Mouse (Mus musculus) liver, adult (tissue): ENCODE data around the gene Hnrnpl.

ENCODE experiments used
- GATA4 ChIP-seq: IDR thresholded peaks from 2 replicates; pipeline ENCODE4 v1.6.1; 2014; ENCODE audit warnings: mild to moderate bottlenecking, low read length; ENCODE audit not compliant: insufficient replicate concordance

Gene Hnrnpl

DNA sequence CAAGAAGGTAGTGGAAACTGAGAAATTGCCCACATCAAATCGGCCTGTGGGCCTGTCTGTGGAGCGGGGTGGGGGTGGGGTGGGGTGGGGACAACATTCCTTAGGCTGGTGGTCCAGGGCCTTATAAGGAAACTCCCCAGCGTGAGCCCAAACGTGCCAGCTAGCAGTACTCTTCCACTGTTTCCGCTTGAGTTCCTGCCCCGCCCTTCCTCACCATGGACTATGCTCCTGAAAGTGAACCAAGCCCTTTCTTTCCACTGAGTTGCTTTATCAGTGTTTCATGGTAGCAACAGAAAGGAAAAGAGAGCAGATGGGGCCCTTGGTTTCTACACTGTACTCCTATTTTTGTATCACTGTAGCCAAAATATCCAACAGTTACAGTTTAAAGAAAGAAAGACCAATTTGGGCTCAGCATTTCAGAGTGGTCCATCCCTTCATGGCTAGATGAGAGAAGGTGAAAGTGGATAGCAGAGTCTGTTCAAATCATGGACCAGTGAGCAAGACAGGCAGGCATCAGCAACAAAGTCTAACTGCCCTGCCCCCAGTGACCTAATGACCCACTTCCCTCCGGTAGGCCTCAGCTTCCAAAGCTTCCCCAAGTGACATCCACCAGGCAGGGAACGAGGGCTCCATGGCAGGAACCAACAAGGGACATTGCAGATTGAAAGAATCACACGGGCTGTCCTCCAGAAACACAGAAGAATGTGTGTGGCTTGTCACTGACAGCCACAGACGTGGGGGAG, 5.3 kb upstream of the Hnrnpl start:
- TF ChIP-seq GATA4, result no peak

- TF ChIP-seq GATA4, result no peak
Observed at GRCm38 (mm10) chr7:28803756-28804155, 4.6 kb upstream of the Hnrnpl start.

DNA sequence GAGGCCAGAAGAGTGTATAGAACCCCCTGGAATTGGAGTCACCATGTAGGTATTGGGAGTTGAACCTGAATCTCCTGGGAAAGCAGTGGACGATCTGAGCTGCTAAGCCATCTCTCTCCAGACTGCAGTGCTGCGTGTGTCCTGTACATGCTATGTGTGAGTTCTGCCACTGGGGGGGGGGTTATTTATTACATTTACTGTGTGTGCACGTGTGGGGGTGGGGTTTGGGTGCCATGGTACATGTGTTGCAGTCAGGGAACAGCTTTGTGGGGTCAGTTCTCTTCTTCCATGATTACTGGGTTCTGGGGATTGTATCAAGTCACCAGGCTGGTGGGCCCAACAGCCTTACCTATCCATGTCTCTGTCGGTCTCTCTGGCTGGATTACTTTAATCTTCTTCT, 1.5 kb upstream of the Hnrnpl start:
- no peak for TF ChIP-seq GATA4

GRCm38 (mm10) chr7:28807641-28808220, 610 bp upstream of the Hnrnpl start:
- TF ChIP-seq GATA4, result no peak

GRCm38 (mm10) chr7:28808957-28809393, 634 bp downstream of the Hnrnpl start:
- TF ChIP-seq GATA4, result no peak

GRCm38 (mm10) chr7:28809401-28810089, 1.2 kb downstream of the Hnrnpl start:
- TF ChIP-seq GATA4, result no peak; the same call in 1 of the 2 replicates

GRCm38 (mm10) chr7:28810107-28811066, 2.0 kb downstream of the Hnrnpl start:
- TF ChIP-seq GATA4, result peak; percentile 95; the same call in 1 of the 2 replicates

- peak; percentile 26; the same call in 1 of the 2 replicates for TF ChIP-seq GATA4
Observed at GRCm38 (mm10) chr7:28811228-28811627, 2.9 kb downstream of the Hnrnpl start.

DNA sequence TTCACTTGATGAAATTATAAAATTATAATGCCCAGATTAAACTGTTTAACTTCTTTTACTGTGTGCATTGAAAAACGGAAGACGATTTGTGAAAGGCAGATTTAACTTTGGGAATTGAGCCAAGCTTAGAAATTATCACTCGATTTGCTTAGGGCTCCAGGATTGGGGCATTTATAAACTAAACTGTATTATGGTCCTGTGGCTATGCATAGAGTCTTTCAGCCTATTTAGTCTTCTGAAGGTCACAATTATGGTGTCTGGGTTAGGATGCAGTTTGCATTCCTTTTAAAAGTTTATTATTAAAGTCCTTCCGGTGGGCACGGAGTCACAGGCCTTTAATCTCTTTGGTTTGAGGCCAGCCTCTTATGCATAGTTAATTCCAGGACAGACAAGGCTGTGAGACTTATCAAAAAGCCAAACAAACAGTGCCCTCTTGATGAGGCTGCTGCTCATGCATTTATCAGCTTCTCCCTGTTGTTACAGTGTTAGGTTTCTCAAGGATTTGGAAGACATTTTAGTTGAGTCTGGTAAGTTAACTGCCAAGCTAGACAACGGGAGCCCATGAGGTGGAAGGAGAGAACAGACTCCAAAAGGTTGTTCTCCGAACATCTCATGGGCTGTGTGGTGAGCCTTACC, 3.4 kb downstream of the Hnrnpl start:
- no peak for TF ChIP-seq GATA4

DNA sequence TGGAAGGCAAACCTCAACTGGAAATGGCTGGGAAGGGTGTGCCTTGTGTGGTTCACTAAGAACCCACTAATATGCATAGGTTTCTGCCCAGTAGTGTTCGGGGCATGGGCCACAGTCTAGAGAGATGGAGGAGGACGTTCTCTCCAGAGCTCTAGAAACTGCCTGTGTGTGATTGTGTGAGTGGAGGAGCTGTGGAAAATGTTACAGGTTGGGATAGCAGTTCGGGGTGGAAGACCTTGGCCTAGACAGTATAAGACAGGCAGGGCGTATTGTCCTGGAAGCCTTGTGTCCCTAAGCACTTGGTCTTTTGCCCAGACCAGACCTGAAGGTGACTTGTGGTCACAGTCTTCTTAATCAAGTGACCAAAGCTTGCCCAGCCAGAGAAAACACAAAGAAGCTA, 4.1 kb downstream of the Hnrnpl start:
- TF ChIP-seq GATA4, result no peak

DNA sequence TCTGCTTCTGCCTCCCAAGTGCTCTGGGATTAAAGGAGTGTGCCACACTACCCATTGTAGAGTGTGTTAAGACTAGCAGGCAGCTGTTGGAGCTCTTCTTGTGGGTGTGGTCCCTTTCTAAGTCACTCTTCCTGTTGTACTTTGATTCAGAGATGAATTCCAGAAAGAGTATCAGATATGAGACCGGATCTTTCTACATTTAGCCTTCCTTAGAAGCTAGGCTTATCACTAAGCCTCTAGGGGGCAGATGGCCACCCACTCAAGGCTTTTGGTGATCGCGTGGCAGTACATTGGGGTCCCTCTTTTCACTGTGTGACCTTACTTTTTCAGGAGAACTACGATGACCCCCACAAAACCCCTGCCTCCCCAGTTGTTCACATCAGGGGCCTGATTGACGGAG, 4.6 kb downstream of the Hnrnpl start:
- TF ChIP-seq GATA4, result 0 out of 2 replicates have a peak, but pooled peaks have one; percentile 28

GRCm38 (mm10) chr7:28814306-28815034, 6.1 kb downstream of the Hnrnpl start:
- no peak for TF ChIP-seq GATA4

GRCm38 (mm10) chr7:28815230-28815629, 6.9 kb downstream of the Hnrnpl start:
- no peak for TF ChIP-seq GATA4

- TF ChIP-seq GATA4, result no peak
Observed at GRCm38 (mm10) chr7:28816201-28816600, 7.9 kb downstream of the Hnrnpl start.
